Mouse (Mus musculus) CH12.LX (cell line): ENCODE data around the gene Scg5. TPM values are rescaled to one million over a fixed set of nuclear protein-coding genes. Genes with fewer than 3 reads are reported as not detected.

Source experiments
- DNase-seq: peaks from one replicate; pipeline ENCODE4 v3.0.0-alpha.2; 2013; ENCODE audit errors: extremely low read depth
- H3K27ac ChIP-seq: 2 replicates; pipeline ENCODE4 v1.5.1; 2012; ENCODE audit warnings: low read depth, mild to moderate bottlenecking, control low read depth, moderate library complexity; ENCODE audit not compliant: insufficient read depth
- H3K27me3 ChIP-seq: replicated peaks from 2 replicates; pipeline ENCODE3; 2012; ENCODE audit warnings: inconsistent platforms
- H3K36me3 ChIP-seq, 2 experiments: replicated peaks in 1 of 2; 2 replicates each; pipeline versions ENCODE3 to v1.6.1; 2012; ENCODE audit warnings: inconsistent platforms in 1 of 2, low read length in 1 of 2, mild to moderate bottlenecking in 1 of 2, mixed read lengths in 1 of 2, moderate library complexity in 1 of 2; ENCODE audit not compliant: control insufficient read depth in 1 of 2, insufficient read depth in 1 of 2
- H3K4me1 ChIP-seq, 2 experiments: 2 replicates each; pipeline ENCODE4 v1.6.1; 2012; ENCODE audit warnings: inconsistent platforms in 1 of 2, moderate library complexity in 1 of 2; ENCODE audit not compliant: insufficient read depth in 2 of 2, control insufficient read depth in 1 of 2
- H3K4me2 ChIP-seq: 2 replicates; pipeline ENCODE4 v1.6.1; 2012; ENCODE audit warnings: low read depth, mild to moderate bottlenecking, control low read depth; ENCODE audit not compliant: poor library complexity, insufficient read depth, severe bottlenecking
- H3K4me3 ChIP-seq, 3 experiments: fragments of 150-350 bp in 1 of 3; sonication (generic) in 1 of 3; replicated peaks in 1 of 3; 2 replicates each; pipeline versions ENCODE3 to v1.5.1; 2011 to 2012; ENCODE audit warnings: low read depth in 2 of 3, low read length in 2 of 3, mild to moderate bottlenecking in 2 of 3, moderate library complexity in 2 of 3, control low read depth in 1 of 3, improper control_type of control experiment in 1 of 3, inconsistent platforms in 1 of 3, mixed read lengths in 1 of 3; ENCODE audit not compliant: poor library complexity in 1 of 3
- H3K79me2 ChIP-seq: replicated peaks from 2 replicates; pipeline ENCODE4 v1.6.1; 2012; ENCODE audit warnings: mild to moderate bottlenecking, moderate library complexity; ENCODE audit not compliant: control insufficient read depth, poor library complexity, insufficient read depth, severe bottlenecking; ENCODE audit errors: extremely low read depth
- H3K9ac ChIP-seq: 2 replicates; pipeline ENCODE4 v1.6.1; 2012; ENCODE audit warnings: low read depth, mild to moderate bottlenecking, control low read depth, moderate library complexity; ENCODE audit not compliant: insufficient read depth
- H3K9me3 ChIP-seq: replicated peaks from 2 replicates; pipeline ENCODE3; 2012; ENCODE audit warnings: low read length, inconsistent platforms, mixed read lengths
- E2F4 ChIP-seq: IDR thresholded peaks from 2 replicates; pipeline ENCODE4 v1.6.1; 2011; ENCODE audit warnings: low read depth, low read length, improper control_type of control experiment; ENCODE audit not compliant: insufficient replicate concordance
- ELF1 ChIP-seq: IDR thresholded peaks from 2 replicates; pipeline ENCODE4 v1.6.1; 2014; ENCODE audit warnings: low read depth, mild to moderate bottlenecking, inconsistent platforms, low read length, improper control_type of control experiment
- EP300 ChIP-seq: IDR thresholded peaks from 2 replicates; pipeline ENCODE4 v1.6.1; 2011; ENCODE audit warnings: low read length, improper control_type of control experiment
- GABPA ChIP-seq: IDR thresholded peaks from 2 replicates; pipeline ENCODE4 v1.6.1; 2012; ENCODE audit warnings: low read depth, low read length, improper control_type of control experiment, inconsistent platforms; ENCODE audit not compliant: insufficient replicate concordance
- HCFC1 ChIP-seq: IDR thresholded peaks from 2 replicates; pipeline ENCODE4 v1.6.1; 2012; ENCODE audit warnings: low read depth, mild to moderate bottlenecking, inconsistent platforms, low read length, improper control_type of control experiment
- JUN ChIP-seq: IDR thresholded peaks from 2 replicates; pipeline ENCODE4 v1.6.1; 2011; ENCODE audit warnings: low read depth, mild to moderate bottlenecking, low read length, improper control_type of control experiment, moderate library complexity; ENCODE audit not compliant: insufficient read depth
- MAX ChIP-seq: IDR thresholded peaks from 2 replicates; pipeline ENCODE4 v1.6.1; 2011; ENCODE audit warnings: low read length, improper control_type of control experiment
- MAZ ChIP-seq: IDR thresholded peaks from 2 replicates; pipeline ENCODE4 v1.6.1; 2012; ENCODE audit warnings: low read depth, mild to moderate bottlenecking, inconsistent platforms, low read length, improper control_type of control experiment, moderate library complexity
- MEF2A ChIP-seq: IDR thresholded peaks from 2 replicates; pipeline ENCODE4 v1.6.1; 2014; ENCODE audit warnings: low read depth, mild to moderate bottlenecking, inconsistent platforms, low read length, improper control_type of control experiment, borderline replicate concordance
- NRF1 ChIP-seq: IDR thresholded peaks from 2 replicates; pipeline ENCODE4 v1.6.1; 2014; ENCODE audit warnings: low read depth, mild to moderate bottlenecking, inconsistent platforms, low read length, improper control_type of control experiment, moderate library complexity
- POLR2A ChIP-seq: IDR thresholded peaks from 2 replicates; pipeline ENCODE4 v1.6.1; 2011; ENCODE audit warnings: low read depth, mild to moderate bottlenecking, improper control_type of control experiment, low read length
- RAD21 ChIP-seq: IDR thresholded peaks from 2 replicates; pipeline ENCODE4 v1.6.1; 2011; ENCODE audit warnings: low read depth, mild to moderate bottlenecking, low read length, improper control_type of control experiment, moderate library complexity
- RCOR1 ChIP-seq: conservative IDR thresholded peaks from 2 replicates; pipeline ENCODE4 v1.6.1; 2012; ENCODE audit warnings: low read depth, mild to moderate bottlenecking, inconsistent platforms, low read length, improper control_type of control experiment
- SIN3A ChIP-seq: IDR thresholded peaks from 2 replicates; pipeline ENCODE4 v1.6.1; 2012; ENCODE audit warnings: low read length, improper control_type of control experiment, inconsistent platforms
- SMC3 ChIP-seq: IDR thresholded peaks from 2 replicates; pipeline ENCODE4 v1.6.1; 2011; ENCODE audit warnings: low read depth, low read length, improper control_type of control experiment
- TBP ChIP-seq: conservative IDR thresholded peaks from 2 replicates; pipeline ENCODE4 v1.6.1; 2011; ENCODE audit warnings: low read depth, low read length, improper control_type of control experiment
- TCF12 ChIP-seq: IDR thresholded peaks from 2 replicates; pipeline ENCODE4 v1.6.1; 2014; ENCODE audit warnings: low read depth, mild to moderate bottlenecking, inconsistent platforms, low read length, improper control_type of control experiment
- UBTF ChIP-seq: IDR thresholded peaks from 2 replicates; pipeline ENCODE4 v1.6.1; 2012; ENCODE audit warnings: low read depth, mild to moderate bottlenecking, inconsistent platforms, low read length, improper control_type of control experiment, moderate library complexity
- USF1 ChIP-seq: IDR thresholded peaks from 2 replicates; pipeline ENCODE4 v1.6.1; 2014; ENCODE audit warnings: low read depth, mild to moderate bottlenecking, inconsistent platforms, low read length, improper control_type of control experiment
- USF2 ChIP-seq: conservative IDR thresholded peaks from 2 replicates; pipeline ENCODE4 v1.6.1; 2011; ENCODE audit warnings: low read depth, low read length, improper control_type of control experiment
- ZC3H11A ChIP-seq: IDR thresholded peaks from 2 replicates; pipeline ENCODE4 v1.6.1; 2012; ENCODE audit warnings: low read depth, mild to moderate bottlenecking, inconsistent platforms, low read length, improper control_type of control experiment
- ZMIZ1 ChIP-seq: IDR thresholded peaks from 2 replicates; pipeline ENCODE4 v1.6.1; 2012; ENCODE audit warnings: low read depth, mild to moderate bottlenecking, inconsistent platforms, low read length, improper control_type of control experiment
- ZNF384 ChIP-seq: IDR thresholded peaks from 2 replicates; pipeline ENCODE4 v1.6.1; 2012; ENCODE audit warnings: low read depth, low read length, improper control_type of control experiment, inconsistent platforms
- dilution Hi-C: fragments of 300-500 bp; cut with MboI; formaldehyde crosslinking; loops from 2 replicates; pipeline ENCODE4 v1.14.3; 2020; ENCODE audit warnings: low sequenced_read_pairs; ENCODE audit not compliant: extremely low pct_unique_long_range_greater_than_20kb, extremely low pct_ligation_motif_present
- in situ Hi-C: fragments of 300-500 bp; cut with MboI; formaldehyde crosslinking; loops from 3 replicates; pipeline ENCODE4 v1.14.3; 2019; ENCODE audit warnings: low sequenced_read_pairs, low pct_ligation_motif_present, low pct_unique_long_range_greater_than_20kb, mixed read lengths
- polyA plus RNA-seq: library from polyadenylated mRNA; unstranded; fragments of >175 nt; gene quantifications from 2 replicates; pipeline ENCODE4 v1.2.1, GENCODE M21; 2012; ENCODE audit warnings: low read depth; ENCODE audit not compliant: insufficient read length
- total RNA-seq, 2 experiments: library from RNA; depleted of rRNA; stranded (reverse); fragments of 300-350 nt in 1 of 2; fragments of >200 nt in 1 of 2; gene quantifications; 2 replicates each; pipeline ENCODE4 v1.2.3; 2012 to 2014

The Scg5 gene
- total and polyA plus RNA-seq, 3 experiments, result not detected

DNA sequence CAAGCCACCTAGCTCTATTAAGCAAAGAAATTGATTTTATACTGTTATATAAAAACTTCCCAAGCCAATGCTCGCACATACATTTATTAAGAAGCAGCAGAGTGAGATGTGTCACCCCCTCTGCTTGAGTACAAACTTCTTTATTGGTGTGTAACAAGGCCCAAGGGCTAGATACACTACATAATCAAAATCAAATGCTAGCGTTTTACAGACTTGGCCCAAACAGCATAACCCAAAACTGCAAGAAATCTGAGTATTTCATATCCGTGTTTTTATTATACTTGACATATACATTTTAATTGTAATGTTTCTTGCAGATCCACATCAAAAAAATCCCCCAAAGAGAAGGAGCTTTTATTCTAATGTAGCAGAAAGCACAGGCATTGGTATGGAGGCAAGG is 52.6 kb downstream of the Scg5 start:
- no peaks in the 10 kb centered on the region for H3K9me3 ChIP-seq
- no peaks in the 10 kb centered on the region for H3K79me2 ChIP-seq
- no peak overlapping the region for H3K4me3 ChIP-seq
- no peak for DNase-seq
- in situ Hi-C loops (no loop called here), dilution Hi-C loops (no loop called here)
- no peaks in the 10 kb centered on the region for H3K27me3 ChIP-seq
- no peaks in the 10 kb centered on the region for H3K36me3 ChIP-seq
- H3K27ac ChIP-seq, result no peak overlapping the region
- H3K4me2 ChIP-seq, result no peak overlapping the region
- peaks cover 4 to 13% of the 10 kb centered on the region in 2 experiments; a peak in 3 of 4 replicates for H3K4me1 ChIP-seq
- H3K9ac ChIP-seq, result no peak overlapping the region
- TF ChIP-seq USF1 (no peak), ELF1 (no peak), HCFC1 (no peak), UBTF (no peak), E2F4 (no peak), RCOR1 (no peak), GABPA (no peak), USF2 (no peak), RAD21 (no peak), EP300 (no peak), ZNF384 (no peak), TCF12 (no peak), JUN (no peak), MEF2A (no peak)

DNA sequence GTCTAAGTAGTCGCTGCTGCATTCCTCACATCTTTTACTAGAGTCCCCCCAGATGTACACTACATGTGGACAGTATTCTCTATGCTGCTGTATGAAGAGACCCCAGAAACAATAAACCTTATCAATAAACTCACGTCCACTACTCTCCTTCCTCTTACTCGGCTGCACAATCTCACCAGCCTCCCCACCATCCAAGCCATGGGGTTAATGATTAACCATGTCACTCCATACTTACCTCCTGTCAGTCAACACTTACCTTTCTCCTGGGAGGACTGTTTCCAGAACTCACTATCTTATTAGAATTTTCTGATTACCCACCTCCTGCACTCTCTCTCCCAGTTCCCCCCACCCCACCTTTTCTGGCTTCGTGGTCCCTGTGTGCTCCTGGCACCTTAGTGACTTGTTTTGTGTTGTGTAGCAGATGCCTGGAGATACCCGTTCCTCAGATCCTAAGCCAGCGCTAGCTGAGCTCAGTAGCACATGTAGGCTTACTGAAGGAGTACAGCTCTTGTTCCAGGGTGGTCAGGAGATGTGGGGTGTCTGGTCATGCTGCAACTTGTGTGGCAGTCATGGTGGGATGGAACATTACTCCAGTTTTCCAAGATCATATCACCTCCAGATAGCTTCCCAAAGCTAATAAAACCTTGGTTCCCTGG is 54.6 kb downstream of the Scg5 start:
- dilution Hi-C loops, result no loop called here
- TF ChIP-seq ZC3H11A (no peak), ZMIZ1 (no peak), SMC3 (no peak), NRF1 (no peak), ELF1 (no peak), EP300 (no peak), MAZ (no peak), TCF12 (no peak), POLR2A (no peak), TBP (no peak), E2F4 (no peak), SIN3A (no peak), MAX (no peak)

More for the DNA sequence above, 54.6 kb downstream of the Scg5 start:
- Histone ChIP-seq H3K4me3 (no peak overlapping the region), H3K36me3 (no peaks in the 10 kb centered on the region), H3K4me2 (peak overlapping the region; percentile 21; the same call in 1 of the 2 replicates), H3K9me3 (no peaks in the 10 kb centered on the region), H3K79me2 (no peaks in the 10 kb centered on the region), H3K4me1 (no peaks in the 10 kb centered on the region), H3K27me3 (no peaks in the 10 kb centered on the region), H3K9ac (no peak overlapping the region), H3K27ac (no peak overlapping the region)
- DNase-seq, result no peak
- in situ Hi-C loops, result no loop called here
